ENCODE assay signal across 9 mouse cellular contexts in the genomic region with DNA sequence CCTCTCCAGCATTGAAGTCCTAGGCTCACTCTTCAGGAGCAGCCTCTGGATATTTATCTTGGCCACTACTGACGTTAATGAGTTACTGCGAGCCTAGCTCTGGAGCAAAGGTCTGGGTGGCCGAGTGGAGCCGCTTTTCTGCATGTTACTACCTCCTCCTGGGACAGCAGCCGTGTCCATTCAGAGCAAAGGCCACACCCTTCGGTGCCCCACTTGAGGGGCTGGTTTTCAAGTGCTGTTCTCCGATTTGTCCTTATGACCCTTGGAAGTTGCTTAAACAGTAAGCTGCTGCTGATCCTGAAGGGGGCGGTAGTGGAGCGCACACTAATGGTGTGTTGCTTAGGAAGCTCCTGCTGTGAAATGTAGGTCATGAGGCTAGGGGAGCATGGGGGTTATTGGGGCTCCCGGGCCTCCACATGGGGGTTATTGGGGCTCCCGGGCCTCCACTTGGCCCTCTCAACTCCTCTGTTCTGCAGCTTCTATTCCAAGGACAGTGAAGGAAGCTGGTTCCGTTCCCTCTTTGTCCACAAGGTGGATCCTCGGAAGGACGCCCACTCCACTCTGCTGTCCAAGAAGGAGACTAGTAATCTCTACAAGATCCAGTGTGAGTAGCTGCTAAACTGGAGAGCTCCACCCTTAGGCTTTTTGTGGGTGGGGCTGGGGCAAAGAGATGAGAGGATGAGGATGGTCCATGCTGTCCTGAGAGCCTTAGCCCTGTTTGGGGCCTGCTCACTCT. TPM values are rescaled to one million over a fixed set of nuclear protein-coding genes. Genes with fewer than 3 reads are reported as not detected.
DNase-seq lines count a peak whose midpoint lies in the region; ATAC-seq and TF ChIP-seq lines count a peak whose summit lies in the region.
"Had no signal": no experiment of that assay in that cellular context is flagged by ENCODE, and none has a peak within 500 bp of the region (broad histone marks: within the 10 kb centered on the region; RNA-seq: fewer than 3 reads in every experiment).

No protein-coding gene starts in this region.

- H3K4me2 ChIP-seq in neural tube, embryonic 11.5 days (ENCODE audit: low read depth) = no peak overlapping the region
- H3K4me2 ChIP-seq: hindbrain, embryonic 15.5 days had no signal

- H3K36me3 ChIP-seq in E14TG2a.4 (ENCODE audit: insufficient read depth, low read length) = peaks cover 66% of the 10 kb centered on the region
- peaks cover 5% of the 10 kb centered on the region; the same call in 1 of the 2 replicates for H3K36me3 ChIP-seq in neural tube, embryonic 11.5 days (ENCODE audit: control insufficient read depth, insufficient read depth, low read length)

- no peak overlapping the region for H3K4me3 ChIP-seq in gastrocnemius, adult 2 months
- peak overlapping the region; percentile 60 for H3K4me3 ChIP-seq in E14TG2a.4 (replicated peaks; ENCODE audit: low read length)
- H3K4me3 ChIP-seq in neural tube, embryonic 11.5 days (ENCODE audit: low read depth, low read length) = no peak overlapping the region
- H3K4me3 ChIP-seq in cerebellum, adult 2 months (replicated peaks; ENCODE audit: insufficient read depth, low read depth, low read length) = no peak overlapping the region
- H3K4me3 ChIP-seq: hindbrain, embryonic 15.5 days had no signal

- 39% methylated on average over 14 of the region's 14 CpGs for WGBS in neural tube, embryonic 11.5 days
- 64% methylated on average over 14 of the region's 14 CpGs for WGBS in cerebellum, adult 2 months

- TF ChIP-seq CTCF in gastrocnemius, adult 2 months (IDR thresholded peaks at IDR 0.05) = peak; percentile 37
- peak; percentile 75 for TF ChIP-seq CTCF in E14TG2a.4 (conservative IDR thresholded peaks at IDR 0.05; ENCODE audit: low read length)
- no peak for TF ChIP-seq CTCF in cerebellum, adult 2 months (IDR thresholded peaks at IDR 0.05; ENCODE audit: borderline replicate concordance, insufficient read depth, low read depth, low read length)

- intact Hi-C loops in gastrocnemius, adult 2 months (cut with DNase I) = no loop called here

- H3K9ac ChIP-seq in neural tube, embryonic 11.5 days (ENCODE audit: low read length) = no peak overlapping the region
- H3K9ac ChIP-seq: hindbrain, embryonic 15.5 days had no signal

- no peak for ATAC-seq in neural tube, embryonic 11.5 days (ENCODE audit: insufficient read depth, low FRiP score, low TSS enrichment)

- no peaks in the 10 kb centered on the region for H3K9me3 ChIP-seq in E14TG2a.4 (ENCODE audit: low read length)
- no peaks in the 10 kb centered on the region for H3K9me3 ChIP-seq in neural tube, embryonic 11.5 days (ENCODE audit: control insufficient read depth, low read length)
- H3K9me3 ChIP-seq: hindbrain, embryonic 15.5 days had no signal

- H3K4me1 ChIP-seq in E14TG2a.4 (replicated peaks; ENCODE audit: low read depth, low read length) = peaks cover 66% of the 10 kb centered on the region
- peaks cover 4% of the 10 kb centered on the region; the same call in 1 of the 2 replicates for H3K4me1 ChIP-seq in neural tube, embryonic 11.5 days (ENCODE audit: control insufficient read depth, insufficient read depth, low read length)
- H3K4me1 ChIP-seq in cerebellum, adult 2 months (ENCODE audit: control insufficient read depth, insufficient read depth, low read length) = no peaks in the 10 kb centered on the region
- H3K4me1 ChIP-seq: hindbrain, embryonic 15.5 days had no signal

- no peak for TF ChIP-seq POLR2A in cerebellum, adult 2 months (IDR thresholded peaks at IDR 0.05; ENCODE audit: borderline replicate concordance, insufficient read depth, low read length)

- H3K27me3 ChIP-seq in E14TG2a.4 (ENCODE audit: insufficient read depth, low read length) = no peaks in the 10 kb centered on the region
- no peaks in the 10 kb centered on the region for H3K27me3 ChIP-seq in neural tube, embryonic 11.5 days (ENCODE audit: control insufficient read depth, insufficient read depth, low read length)
- no peaks in the 10 kb centered on the region for H3K27me3 ChIP-seq in cerebellum, adult 2 months (ENCODE audit: control insufficient read depth, insufficient read depth, low read length)
- H3K27me3 ChIP-seq: hindbrain, embryonic 15.5 days had no signal

- no peak overlapping the region for H3K27ac ChIP-seq in gastrocnemius, adult 2 months
- H3K27ac ChIP-seq in neural tube, embryonic 11.5 days (ENCODE audit: low read depth, low read length) = no peak overlapping the region
- H3K27ac ChIP-seq in cerebellum, adult 2 months (ENCODE audit: insufficient read depth, low read length) = no peak overlapping the region
- H3K27ac ChIP-seq: hindbrain, embryonic 15.5 days had no signal

- DNase-seq in gastrocnemius, adult 2 months = peak; percentile 31
- DNase-seq in gastrocnemius, adult 8-10 months (ENCODE audit: low spot score in 2 of 2) = no peak
- peak; percentile 19 for DNase-seq in forelimb bud, embryonic 11.5 days (ENCODE audit: low read depth, low spot score)
- DNase-seq in kidney, postnatal 10 days = peak; percentile 83
- DNase-seq in neural tube, embryonic 11.5 days (ENCODE audit: low spot score) = peak; percentile 40
- DNase-seq in cerebellum, adult 2 months = no peak
- no peak for DNase-seq in frontal cortex, postnatal 25 days (ENCODE audit: low spot score in 2 of 2)

RNA-seq across cellular contexts. Expression of gene Nipsnap1, which starts 9.3 kb away (rescaled TPM):
- under 1 TPM; 0.20 to 0.31 TPM for total RNA-seq in gastrocnemius, adult 2 months (2021)
- total RNA-seq in gastrocnemius, adult 8-10 months (2022) = 1 to 10 TPM in 1 of 4 experiments, under 1 TPM in 3; 0.29 to 1.1 (median 0.71) TPM
- 80.4 and 82.9 TPM in 2 replicates for polyA plus RNA-seq in neural tube, embryonic 11.5 days (2014; fragmentation: Nextera tagmentation; extraction: Ambion mirVana)
- 70.4 and 75.9 TPM in 2 replicates for polyA plus RNA-seq in cerebellum, adult 2 months (2012; rRNA removed)

RNA-seq across cellular contexts. Expression of gene Thoc5, which starts 12.1 kb away (rescaled TPM):
- total RNA-seq in gastrocnemius, adult 2 months (2021) = 10 to 100 TPM; 15.5 to 16.7 TPM
- total RNA-seq in gastrocnemius, adult 8-10 months (2022) = 10 to 100 TPM; 14.0 to 16.3 (median 15.3) TPM
- polyA plus RNA-seq in neural tube, embryonic 11.5 days (2014; fragmentation: Nextera tagmentation; extraction: Ambion mirVana) = 56.5 and 61.1 TPM in 2 replicates
- polyA plus RNA-seq in cerebellum, adult 2 months (2012; rRNA removed) = 49.6 and 56.8 TPM in 2 replicates

RNA-seq across cellular contexts. Expression of gene Nf2, which starts 33.7 kb away (rescaled TPM):
- 10 to 100 TPM; 50.7 to 59.7 TPM for total RNA-seq in gastrocnemius, adult 2 months (2021)
- 10 to 100 TPM; 52.9 to 62.2 (median 56.1) TPM for total RNA-seq in gastrocnemius, adult 8-10 months (2022)
- polyA plus RNA-seq in neural tube, embryonic 11.5 days (2014; fragmentation: Nextera tagmentation; extraction: Ambion mirVana) = 56.6 and 67.7 TPM in 2 replicates
- 50.2 and 52.3 TPM in 2 replicates for polyA plus RNA-seq in cerebellum, adult 2 months (2012; rRNA removed)

Comparison
In these comparisons a context has a peak if more than half of its experiments do, and no peak if none do; other contexts are left out.
1. DNase-seq: peak in gastrocnemius, adult 2 months (single experiment), forelimb bud, embryonic 11.5 days (single experiment), kidney, postnatal 10 days (single experiment) and neural tube, embryonic 11.5 days (single experiment); none in gastrocnemius, adult 8-10 months (0 of 2), cerebellum, adult 2 months (0 of 2) and frontal cortex, postnatal 25 days (0 of 2).